16 mouse cellular contexts compared by ENCODE assay signal in the genomic region with DNA sequence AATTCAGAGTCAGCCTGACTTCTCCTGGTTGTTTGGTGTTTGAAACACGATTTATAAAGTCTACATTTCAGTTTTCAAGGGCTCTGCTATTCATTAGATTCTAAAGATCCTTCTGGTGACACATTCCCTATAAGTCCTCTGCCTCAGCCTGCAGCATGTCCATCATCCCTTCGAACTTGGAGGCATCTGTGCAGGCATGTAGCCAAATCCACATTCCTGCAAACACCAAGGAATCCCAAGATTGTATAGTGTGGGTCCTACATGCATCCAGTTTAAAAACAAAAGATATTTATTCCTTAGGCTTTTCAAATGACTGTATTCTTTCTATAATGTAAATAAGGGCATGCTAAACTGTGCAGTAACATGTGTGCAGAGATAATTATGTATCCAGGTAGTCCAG.
"Had no signal": no experiment of that assay in that cellular context is flagged by ENCODE, and none has a peak within 500 bp of the region (broad histone marks: within the 10 kb centered on the region; RNA-seq: fewer than 3 reads in every experiment).

No protein-coding gene starts in this region.

- H3K27ac ChIP-seq: liver, embryonic 14.5 days; midbrain, embryonic 10.5 days; midbrain, embryonic 12.5 days; midbrain, embryonic 15.5 days; neural tube, embryonic 12.5 days; stomach, embryonic 15.5 days; stomach, postnatal 0 days had no signal

- DNase-seq: lung, adult 18-20 months; lung, postnatal 10 days; lung, postnatal 4 days; retina, postnatal 1 day; right cerebral cortex, adult 18-20 months; right cerebral cortex, postnatal 25 days; thymus, adult 2 months; thymus, postnatal 25 days; thymus, postnatal 4 days had no signal

- H3K36me3 ChIP-seq: midbrain, embryonic 10.5 days; midbrain, embryonic 12.5 days; midbrain, embryonic 15.5 days; neural tube, embryonic 12.5 days; stomach, embryonic 15.5 days had no signal

- H3K4me3 ChIP-seq: midbrain, embryonic 10.5 days; midbrain, embryonic 12.5 days; midbrain, embryonic 15.5 days; neural tube, embryonic 12.5 days; stomach, embryonic 15.5 days had no signal

- H3K9me3 ChIP-seq: midbrain, embryonic 10.5 days; midbrain, embryonic 12.5 days; midbrain, embryonic 15.5 days; neural tube, embryonic 12.5 days; stomach, embryonic 15.5 days had no signal

- ATAC-seq: midbrain, embryonic 15.5 days had no signal

- H3K4me2 ChIP-seq: midbrain, embryonic 12.5 days; midbrain, embryonic 15.5 days; neural tube, embryonic 12.5 days; stomach, embryonic 15.5 days had no signal

- H3K4me1 ChIP-seq: midbrain, embryonic 12.5 days; midbrain, embryonic 15.5 days had no signal

- H3K27me3 ChIP-seq: midbrain, embryonic 12.5 days; midbrain, embryonic 15.5 days; neural tube, embryonic 12.5 days; stomach, embryonic 15.5 days had no signal

- H3K9ac ChIP-seq: liver, embryonic 14.5 days; midbrain, embryonic 12.5 days; midbrain, embryonic 15.5 days; neural tube, embryonic 12.5 days; stomach, embryonic 15.5 days had no signal
